Mouse (Mus musculus): ENCODE measurements at regions not wholly inside any gene's neighbourhood (a gene's known extent, or its start where the extent isn't known, plus 50 kb on each side); places are given as distances from the start of the nearest gene placed in this dataset.

DNA sequence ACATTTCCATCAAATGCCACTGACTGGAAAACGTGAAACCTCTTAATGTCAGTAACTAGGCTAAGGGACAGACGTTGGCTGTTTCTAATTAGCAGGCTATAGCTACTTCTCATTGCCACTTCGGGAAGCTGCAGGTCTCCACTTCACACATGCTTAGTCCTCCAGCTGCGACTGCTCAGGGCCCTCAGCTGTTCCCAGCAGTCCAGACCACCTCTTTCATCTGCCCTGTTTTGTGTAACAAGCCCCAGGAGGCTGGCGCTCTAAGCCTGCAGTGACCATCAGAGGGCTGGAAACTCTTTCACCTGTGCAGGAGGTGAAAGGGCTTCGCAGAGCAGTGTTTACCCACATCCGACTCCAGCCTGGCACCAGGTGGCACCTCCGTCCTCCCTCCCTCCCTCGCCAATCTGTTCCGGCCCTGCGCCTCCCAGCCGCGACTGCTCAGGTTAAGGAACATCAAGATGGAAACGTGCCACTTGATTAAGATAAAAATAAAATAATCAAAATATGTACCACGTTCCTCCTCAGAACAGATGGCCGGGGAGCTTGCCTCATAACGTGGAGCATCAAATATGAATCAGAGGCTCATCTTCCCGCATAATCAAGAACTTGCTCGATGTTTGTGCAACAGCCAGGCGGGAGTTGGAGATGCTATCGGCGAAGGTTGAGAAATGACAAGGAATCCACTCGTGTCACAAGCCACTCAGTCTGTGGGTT is 72.6 kb upstream of the Plet1 start:
- WGBS: 84% methylated on average over 23 of the region's 23 CpGs
- ATAC-seq (replicated peaks; ENCODE audit: low FRiP score): no peak

GRCm38 (mm10) chr9:50425866-50426495 is 68.3 kb upstream of the Plet1 start:
- ATAC-seq (replicated peaks; ENCODE audit: low FRiP score): no peak
- WGBS: 43% methylated on average over 4 of the region's 4 CpGs
- no peak overlapping the region for H3K4me3 ChIP-seq (ENCODE audit: low read depth, low read length)

More for the DNA sequence above, 72.6 kb upstream of the Plet1 start:
- Histone ChIP-seq H3K36me3 (ENCODE audit: control insufficient read depth, insufficient read depth, low read length) (no peaks in the 10 kb centered on the region), H3K9ac (ENCODE audit: low read length) (no peak overlapping the region), H3K4me2 (ENCODE audit: low read depth, low read length, severe bottlenecking) (no peak overlapping the region), H3K4me1 (replicated peaks; ENCODE audit: control insufficient read depth, insufficient read depth, low read length) (no peaks in the 10 kb centered on the region), H3K27me3 (ENCODE audit: control insufficient read depth, insufficient read depth, low read length) (no peaks in the 10 kb centered on the region), H3K27ac (ENCODE audit: low read depth, low read length) (no peak overlapping the region), H3K4me3 (ENCODE audit: low read depth, low read length) (no peak overlapping the region), H3K9me3 (ENCODE audit: control insufficient read depth, low read length) (no peaks in the 10 kb centered on the region)
- DNase-seq (ENCODE audit: low spot score): no peak

GRCm38 (mm10) chr9:50430147-50430546 is 64.2 kb upstream of the Plet1 start:
- no peaks in the 10 kb centered on the region for H3K9me3 ChIP-seq (ENCODE audit: control insufficient read depth, low read length)
- no peak overlapping the region for H3K4me3 ChIP-seq (ENCODE audit: low read depth, low read length)
- no peaks in the 10 kb centered on the region for H3K4me1 ChIP-seq (replicated peaks; ENCODE audit: control insufficient read depth, insufficient read depth, low read length)
- no peak overlapping the region for H3K27ac ChIP-seq (ENCODE audit: low read depth, low read length)
- no peak overlapping the region for H3K9ac ChIP-seq (ENCODE audit: low read length)
- WGBS: 93% methylated on average over 7 of the region's 7 CpGs
- no peak for ATAC-seq (replicated peaks; ENCODE audit: low FRiP score)
- no peaks in the 10 kb centered on the region for H3K27me3 ChIP-seq (ENCODE audit: control insufficient read depth, insufficient read depth, low read length)
- no peak for DNase-seq (ENCODE audit: low spot score)
- H3K4me2 ChIP-seq (ENCODE audit: low read depth, low read length, severe bottlenecking): no peak overlapping the region
- H3K36me3 ChIP-seq (ENCODE audit: control insufficient read depth, insufficient read depth, low read length): no peaks in the 10 kb centered on the region

More at GRCm38 (mm10) chr9:50425866-50426495, 68.3 kb upstream of the Plet1 start:
- H3K9me3 ChIP-seq (ENCODE audit: control insufficient read depth, low read length): no peaks in the 10 kb centered on the region
- H3K9ac ChIP-seq (ENCODE audit: low read length): no peak overlapping the region
- H3K4me2 ChIP-seq (ENCODE audit: low read depth, low read length, severe bottlenecking): no peak overlapping the region
- no peak for DNase-seq (ENCODE audit: low spot score)
- no peaks in the 10 kb centered on the region for H3K27me3 ChIP-seq (ENCODE audit: control insufficient read depth, insufficient read depth, low read length)
- no peaks in the 10 kb centered on the region for H3K4me1 ChIP-seq (replicated peaks; ENCODE audit: control insufficient read depth, insufficient read depth, low read length)
- no peak overlapping the region for H3K27ac ChIP-seq (ENCODE audit: low read depth, low read length)
- no peaks in the 10 kb centered on the region for H3K36me3 ChIP-seq (ENCODE audit: control insufficient read depth, insufficient read depth, low read length)

DNA sequence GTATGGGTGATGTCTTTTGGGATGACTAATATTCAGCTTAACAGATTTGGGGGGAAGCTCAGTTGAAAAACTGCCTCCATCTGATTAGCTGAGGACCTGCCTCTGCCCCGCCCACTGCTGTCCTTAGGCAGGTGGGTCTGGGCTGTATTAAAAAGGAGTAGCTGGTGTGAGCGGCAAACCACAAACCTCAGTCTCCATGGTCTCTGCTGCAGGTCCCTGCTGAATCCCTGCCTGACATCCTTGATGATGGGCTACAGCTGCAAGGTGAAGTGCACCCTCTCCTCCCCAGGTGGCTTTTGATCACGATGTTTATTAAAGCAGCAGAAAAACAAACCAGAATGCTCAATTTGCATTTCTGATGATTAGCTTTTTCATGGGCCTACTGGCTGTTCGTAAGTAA is 60.8 kb upstream of the Plet1 start:
- H3K36me3 ChIP-seq (ENCODE audit: control insufficient read depth, insufficient read depth, low read length): no peaks in the 10 kb centered on the region
- no peak overlapping the region for H3K4me2 ChIP-seq (ENCODE audit: low read depth, low read length, severe bottlenecking)
- DNase-seq (ENCODE audit: low spot score) (no peak), ATAC-seq (replicated peaks; ENCODE audit: low FRiP score) (no peak)
- H3K4me1 ChIP-seq (replicated peaks; ENCODE audit: control insufficient read depth, insufficient read depth, low read length): peaks cover 2% of the 10 kb centered on the region; the same call in 1 of the 2 replicates
- 84% methylated on average over 4 of the region's 4 CpGs for WGBS
- no peaks in the 10 kb centered on the region for H3K27me3 ChIP-seq (ENCODE audit: control insufficient read depth, insufficient read depth, low read length)
- H3K9ac ChIP-seq (ENCODE audit: low read length): no peak overlapping the region
- no peak overlapping the region for H3K27ac ChIP-seq (ENCODE audit: low read depth, low read length)
- no peaks in the 10 kb centered on the region for H3K9me3 ChIP-seq (ENCODE audit: control insufficient read depth, low read length)
- no peak overlapping the region for H3K4me3 ChIP-seq (ENCODE audit: low read depth, low read length)

GRCm38 (mm10) chr9:50433978-50434377 is 60.3 kb upstream of the Plet1 start:
- no peaks in the 10 kb centered on the region for H3K36me3 ChIP-seq (ENCODE audit: control insufficient read depth, insufficient read depth, low read length)
- H3K4me1 ChIP-seq (replicated peaks; ENCODE audit: control insufficient read depth, insufficient read depth, low read length): peaks cover 2% of the 10 kb centered on the region; the same call in 1 of the 2 replicates
- no peak overlapping the region for H3K9ac ChIP-seq (ENCODE audit: low read length)
- H3K4me3 ChIP-seq (ENCODE audit: low read depth, low read length): no peak overlapping the region
- no peak for ATAC-seq (replicated peaks; ENCODE audit: low FRiP score)
- H3K4me2 ChIP-seq (ENCODE audit: low read depth, low read length, severe bottlenecking): no peak overlapping the region
- 69% methylated on average over 4 of the region's 4 CpGs for WGBS
- no peak overlapping the region for H3K27ac ChIP-seq (ENCODE audit: low read depth, low read length)
- no peaks in the 10 kb centered on the region for H3K27me3 ChIP-seq (ENCODE audit: control insufficient read depth, insufficient read depth, low read length)
- H3K9me3 ChIP-seq (ENCODE audit: control insufficient read depth, low read length): no peaks in the 10 kb centered on the region
- no peak for DNase-seq (ENCODE audit: low spot score)

DNA sequence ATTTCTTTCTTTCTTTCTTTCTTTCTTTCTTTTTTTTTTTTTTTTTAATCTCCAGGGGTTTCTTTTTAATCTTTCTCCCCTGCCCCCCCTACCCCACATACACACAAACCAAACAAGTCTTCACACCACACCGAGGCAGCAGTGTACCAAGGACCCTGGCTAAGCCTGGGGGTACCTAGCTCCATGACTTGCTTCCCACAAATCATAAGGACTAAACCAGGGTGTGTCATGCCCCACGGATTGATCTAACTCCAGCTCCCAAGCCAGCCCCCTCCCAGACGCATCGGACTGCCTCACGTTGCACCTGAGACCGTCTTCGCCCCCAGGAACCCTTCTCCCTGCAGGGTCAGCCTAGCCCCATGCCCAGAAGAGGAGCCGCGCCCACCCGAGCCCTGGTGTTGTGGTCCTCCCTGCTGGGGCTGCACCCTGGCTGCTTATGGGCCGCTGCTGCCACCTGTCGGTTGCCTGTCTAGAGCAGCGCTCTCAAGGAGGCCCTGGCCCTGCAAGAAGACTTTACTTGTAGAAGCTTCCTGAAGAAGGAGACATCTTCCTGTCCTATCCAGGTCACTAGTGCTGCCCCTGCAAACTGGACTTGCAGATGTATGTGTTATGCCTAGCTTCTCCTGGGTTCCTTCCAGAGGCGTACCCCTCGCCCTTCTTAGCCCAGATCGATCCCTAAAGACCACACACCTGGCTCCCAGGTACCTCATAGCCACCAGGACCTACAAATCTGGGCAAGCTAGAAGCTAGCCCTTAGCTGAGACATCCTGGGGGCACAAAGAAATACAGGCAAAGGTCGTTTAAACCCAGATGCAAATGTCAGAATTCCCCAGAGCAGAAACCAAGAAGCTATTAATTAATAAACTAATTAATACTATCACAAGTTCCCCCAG is 56.2 kb upstream of the Plet1 start:
- Histone ChIP-seq H3K4me2 (ENCODE audit: low read depth, low read length, severe bottlenecking) (peak overlapping the region; percentile 47), H3K27me3 (ENCODE audit: control insufficient read depth, insufficient read depth, low read length) (no peaks in the 10 kb centered on the region), H3K9ac (ENCODE audit: low read length) (peak overlapping the region; percentile 28; the same call in 1 of the 2 replicates), H3K27ac (ENCODE audit: low read depth, low read length) (no peak overlapping the region), H3K4me3 (ENCODE audit: low read depth, low read length) (no peak overlapping the region), H3K9me3 (ENCODE audit: control insufficient read depth, low read length) (no peaks in the 10 kb centered on the region), H3K4me1 (replicated peaks; ENCODE audit: control insufficient read depth, insufficient read depth, low read length) (peaks cover 2% of the 10 kb centered on the region; the same call in 1 of the 2 replicates), H3K36me3 (ENCODE audit: control insufficient read depth, insufficient read depth, low read length) (no peaks in the 10 kb centered on the region)
- peak; percentile 55 for ATAC-seq (replicated peaks; ENCODE audit: low FRiP score)
- DNase-seq (ENCODE audit: low spot score): peak; percentile 91
- 17% methylated on average over 17 of the region's 17 CpGs for WGBS

DNA sequence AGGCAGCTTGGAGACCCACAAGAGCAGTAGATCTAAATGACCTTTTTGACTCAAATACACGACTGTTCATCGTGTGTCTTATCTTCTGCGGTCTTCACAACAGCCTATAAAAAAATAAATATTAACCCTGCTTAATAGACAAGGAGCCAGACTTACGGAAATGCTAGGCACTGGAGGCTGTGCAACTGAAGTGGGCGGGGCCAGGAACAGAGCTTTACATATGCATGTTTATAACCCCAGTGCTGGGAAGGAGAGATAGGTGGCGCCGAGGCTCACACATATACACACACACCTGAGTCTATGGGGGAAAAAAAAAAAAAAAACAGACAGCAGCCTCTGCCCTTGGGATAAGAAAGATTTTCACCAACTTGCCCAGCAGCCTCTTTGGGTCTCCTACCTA is 55.6 kb upstream of the Plet1 start:
- H3K9me3 ChIP-seq (ENCODE audit: control insufficient read depth, low read length): no peaks in the 10 kb centered on the region
- no peak overlapping the region for H3K27ac ChIP-seq (ENCODE audit: low read depth, low read length)
- peaks cover 2% of the 10 kb centered on the region; the same call in 1 of the 2 replicates for H3K4me1 ChIP-seq (replicated peaks; ENCODE audit: control insufficient read depth, insufficient read depth, low read length)
- DNase-seq (ENCODE audit: low spot score) (no peak), ATAC-seq (replicated peaks; ENCODE audit: low FRiP score) (no peak)
- H3K4me3 ChIP-seq (ENCODE audit: low read depth, low read length): no peak overlapping the region
- H3K36me3 ChIP-seq (ENCODE audit: control insufficient read depth, insufficient read depth, low read length): no peaks in the 10 kb centered on the region
- no peaks in the 10 kb centered on the region for H3K27me3 ChIP-seq (ENCODE audit: control insufficient read depth, insufficient read depth, low read length)
- H3K4me2 ChIP-seq (ENCODE audit: low read depth, low read length, severe bottlenecking): no peak overlapping the region
- 74% methylated on average over 7 of the region's 7 CpGs for WGBS
- no peak overlapping the region for H3K9ac ChIP-seq (ENCODE audit: low read length)

- no peaks in the 10 kb centered on the region for H3K36me3 ChIP-seq (ENCODE audit: control insufficient read depth, insufficient read depth, low read length)
- H3K4me3 ChIP-seq (ENCODE audit: low read depth, low read length): no peak overlapping the region
- DNase-seq (ENCODE audit: low spot score): no peak
- H3K4me2 ChIP-seq (ENCODE audit: low read depth, low read length, severe bottlenecking): no peak overlapping the region
- no peak overlapping the region for H3K9ac ChIP-seq (ENCODE audit: low read length)
- H3K27ac ChIP-seq (ENCODE audit: low read depth, low read length): no peak overlapping the region
- ATAC-seq (replicated peaks; ENCODE audit: low FRiP score): no peak
- H3K27me3 ChIP-seq (ENCODE audit: control insufficient read depth, insufficient read depth, low read length): no peaks in the 10 kb centered on the region
- peaks cover 2% of the 10 kb centered on the region; the same call in 1 of the 2 replicates for H3K4me1 ChIP-seq (replicated peaks; ENCODE audit: control insufficient read depth, insufficient read depth, low read length)
- WGBS: 83% methylated on average over 3 of the region's 3 CpGs
- H3K9me3 ChIP-seq (ENCODE audit: control insufficient read depth, low read length): no peaks in the 10 kb centered on the region
These were observed 54.1 kb upstream of the Plet1 start for GRCm38 (mm10) chr9:50440222-50440621.

Data from forebrain, embryonic 11.5 days (tissue).